Mouse (Mus musculus) midbrain, embryonic 14.5 days (tissue): Measurements from ENCODE around the gene Eme2. TPM values are rescaled to one million over a fixed set of nuclear protein-coding genes. Genes with fewer than 3 reads are reported as not detected.

Experiments
- ATAC-seq: fragments of 200-750 bp; cut with Nextera tagmentation; 2 replicates; pipeline ENCODE4 v1.8.0; 2017; ENCODE audit warnings: moderate number of reproducible peaks, moderate library complexity; ENCODE audit not compliant: low FRiP score, low TSS enrichment
- DNase-seq: peaks from one replicate; pipeline ENCODE4 v3.0.0-alpha.2; 2015
- H3K27ac ChIP-seq: fragments of 300-500 bp; sonication (generic); replicated peaks from 2 replicates; pipeline ENCODE4 v1.5.1; 2014; ENCODE audit warnings: mild to moderate bottlenecking, low read depth, low read length, moderate library complexity
- H3K27me3 ChIP-seq: fragments of 300-500 bp; sonication (generic); 2 replicates; pipeline ENCODE4 v1.6.1; 2014; ENCODE audit warnings: low read length, control low read depth, mixed read lengths; ENCODE audit not compliant: control insufficient read depth, insufficient read depth
- H3K36me3 ChIP-seq: fragments of 300-500 bp; sonication (generic); 2 replicates; pipeline ENCODE4 v1.6.1; 2014; ENCODE audit warnings: low read length, control low read depth; ENCODE audit not compliant: control insufficient read depth, insufficient read depth
- H3K4me1 ChIP-seq: fragments of 300-500 bp; sonication (generic); 2 replicates; pipeline ENCODE4 v1.6.1; 2014; ENCODE audit warnings: mild to moderate bottlenecking, antibody characterized with exemption, low read length, control low read depth; ENCODE audit not compliant: control insufficient read depth, insufficient read depth
- H3K4me2 ChIP-seq: fragments of 300-500 bp; sonication (generic); 2 replicates; pipeline ENCODE4 v1.6.1; 2014; ENCODE audit warnings: mild to moderate bottlenecking, low read length, moderate library complexity
- H3K4me3 ChIP-seq: fragments of 300-500 bp; sonication (generic); replicated peaks from 2 replicates; pipeline ENCODE4 v1.5.1; 2014; ENCODE audit warnings: low read depth, low read length
- H3K9ac ChIP-seq: fragments of 300-500 bp; sonication (generic); replicated peaks from 2 replicates; pipeline ENCODE4 v1.6.1; 2014; ENCODE audit warnings: mild to moderate bottlenecking, low read length, moderate library complexity
- H3K9me3 ChIP-seq: fragments of 300-500 bp; sonication (generic); 2 replicates; pipeline ENCODE4 v1.6.1; 2016; ENCODE audit warnings: low read length, control low read depth, mixed read lengths; ENCODE audit not compliant: control insufficient read depth
- WGBS: fragments of 180-500 bp; shearing (Covaris S2); extraction: QIAGEN DNeasy Blood & Tissue Kit; methylation state at CpG from one replicate; pipeline ENCODE4 v1.1.7; 2014; 5-methylcytosine and 5-hydroxymethylcytosine counted together
- polyA plus RNA-seq: library from polyadenylated mRNA; unstranded; fragments of >200 nt; fragmentation: Nextera tagmentation; extraction: Ambion mirVana; gene quantifications from 2 replicates; pipeline ENCODE4 v1.2.1, GENCODE M21; 2014

Gene Eme2
- polyA plus RNA-seq, 1 experiment from 2014 or later = 26.9 TPM

- 89% methylated on average over 3 of the region's 3 CpGs for WGBS
- H3K27ac ChIP-seq = no peak overlapping the region
- H3K27me3 ChIP-seq = no peaks in the 10 kb centered on the region; the same call in 1 of the 2 replicates
- no peak for ATAC-seq
- H3K4me2 ChIP-seq = no peak overlapping the region
- peaks cover 58% of the 10 kb centered on the region for H3K36me3 ChIP-seq
- H3K9ac ChIP-seq = no peak overlapping the region
- DNase-seq = no peak
- no peaks in the 10 kb centered on the region for H3K9me3 ChIP-seq
- peaks cover 6% of the 10 kb centered on the region for H3K4me1 ChIP-seq
- H3K4me3 ChIP-seq = no peak overlapping the region
Observed at GRCm38 (mm10) chr17:24855838-24856464, 38.9 kb downstream of the Eme2 start.

- WGBS = 79% methylated on average over 10 of the region's 10 CpGs
- peak overlapping the region; percentile 92 for H3K4me2 ChIP-seq
- H3K9me3 ChIP-seq = no peaks in the 10 kb centered on the region
- peak overlapping the region; percentile 74 for H3K4me3 ChIP-seq
- no peak for DNase-seq
- ATAC-seq = no peak
- peaks cover 17% of the 10 kb centered on the region for H3K4me1 ChIP-seq
- peaks cover 32% of the 10 kb centered on the region for H3K36me3 ChIP-seq
- H3K27me3 ChIP-seq = no peaks in the 10 kb centered on the region; the same call in 1 of the 2 replicates
- H3K9ac ChIP-seq = peak overlapping the region; percentile 59; the same call in 1 of the 2 replicates
- H3K27ac ChIP-seq = no peak overlapping the region
Observed at GRCm38 (mm10) chr17:24851381-24852125, 43.3 kb downstream of the Eme2 start.

GRCm38 (mm10) chr17:24850773-24851127 lies 44.1 kb downstream of the Eme2 start:
- peak overlapping the region; percentile 66 for H3K27ac ChIP-seq
- no peak for DNase-seq
- under 1% methylated on average over 20 of the region's 20 CpGs for WGBS

GRCm38 (mm10) chr17:24850065-24850772 lies 44.7 kb downstream of the Eme2 start, which contains the start of gene Fahd1:
Fahd1 (minus strand) TSS chr17:24850364.
- peak; percentile 100 for ATAC-seq
- Histone ChIP-seq H3K4me2 (peak within 1 kb of the TSS; percentile 92), H3K27me3 (no peaks in the 10 kb centered on the region; the same call in 1 of the 2 replicates), H3K9me3 (no peaks in the 10 kb centered on the region), H3K9ac (peak within 1 kb of the TSS; percentile 59), H3K27ac (peak within 1 kb of the TSS; percentile 81), H3K4me1 (peaks cover 17% of the 10 kb centered on the region), H3K36me3 (peaks cover 18% of the 10 kb centered on the region), H3K4me3 (peak within 1 kb of the TSS; percentile 74)
- under 1% methylated on average over 58 of the region's 58 CpGs for WGBS
- peak; percentile 97 for DNase-seq

More at GRCm38 (mm10) chr17:24850773-24851127, 44.1 kb downstream of the Eme2 start:
- H3K9me3 ChIP-seq = no peaks in the 10 kb centered on the region
- no peak for ATAC-seq
- H3K4me1 ChIP-seq = peaks cover 17% of the 10 kb centered on the region
- peak overlapping the region; percentile 59 for H3K9ac ChIP-seq
- H3K36me3 ChIP-seq = peaks cover 24% of the 10 kb centered on the region
- peak overlapping the region; percentile 92 for H3K4me2 ChIP-seq
- H3K4me3 ChIP-seq = peak overlapping the region; percentile 74
- H3K27me3 ChIP-seq = no peaks in the 10 kb centered on the region; the same call in 1 of the 2 replicates

- peak; percentile 63; the same call in 1 of the 2 replicates for ATAC-seq
- Histone ChIP-seq H3K9me3 (no peaks in the 10 kb centered on the region), H3K9ac (peak overlapping the region; percentile 59), H3K27me3 (no peaks in the 10 kb centered on the region; the same call in 1 of the 2 replicates), H3K36me3 (peaks cover 18% of the 10 kb centered on the region), H3K4me2 (peak overlapping the region; percentile 80), H3K27ac (peak overlapping the region; percentile 81), H3K4me3 (peak overlapping the region; percentile 74), H3K4me1 (peaks cover 17% of the 10 kb centered on the region)
- 0% methylated on average over 21 of the region's 21 CpGs for WGBS
- no peak for DNase-seq
Observed at GRCm38 (mm10) chr17:24849733-24850064, 45.2 kb downstream of the Eme2 start.

GRCm38 (mm10) chr17:24848600-24849031 lies 46.3 kb downstream of the Eme2 start:
- no peak overlapping the region for H3K9ac ChIP-seq
- H3K9me3 ChIP-seq = no peaks in the 10 kb centered on the region
- peak overlapping the region; percentile 74; the same call in 1 of the 2 replicates for H3K4me3 ChIP-seq
- no peaks in the 10 kb centered on the region; the same call in 1 of the 2 replicates for H3K27me3 ChIP-seq
- ATAC-seq = no peak
- peaks cover 9% of the 10 kb centered on the region for H3K36me3 ChIP-seq
- H3K27ac ChIP-seq = no peak overlapping the region
- H3K4me1 ChIP-seq = peaks cover 17% of the 10 kb centered on the region
- H3K4me2 ChIP-seq = peak overlapping the region; percentile 80
- no peak for DNase-seq

GRCm38 (mm10) chr17:24847386-24847785 lies 47.5 kb downstream of the Eme2 start:
- Histone ChIP-seq H3K9me3 (no peaks in the 10 kb centered on the region), H3K9ac (no peak overlapping the region), H3K27ac (no peak overlapping the region), H3K36me3 (no peaks in the 10 kb centered on the region), H3K27me3 (no peaks in the 10 kb centered on the region; the same call in 1 of the 2 replicates), H3K4me3 (no peak overlapping the region), H3K4me1 (peaks cover 17% of the 10 kb centered on the region), H3K4me2 (no peak overlapping the region)
- 95% methylated on average over 1 of the region's 1 CpGs for WGBS
- ATAC-seq (no peak), DNase-seq (no peak)

GRCm38 (mm10) chr17:24844525-24844924 lies 50.4 kb downstream of the Eme2 start:
- Histone ChIP-seq H3K9ac (no peak overlapping the region), H3K4me2 (no peak overlapping the region), H3K36me3 (no peaks in the 10 kb centered on the region), H3K27me3 (no peaks in the 10 kb centered on the region), H3K4me1 (peaks cover 9% of the 10 kb centered on the region; the same call in 1 of the 2 replicates), H3K4me3 (no peak overlapping the region), H3K27ac (no peak overlapping the region), H3K9me3 (no peaks in the 10 kb centered on the region)
- DNase-seq (no peak), ATAC-seq (no peak)
- WGBS = 55% methylated on average over 9 of the region's 9 CpGs
